Mouse (Mus musculus) liver, adult 2 months (tissue): ENCODE measurements around the gene Tmem50a.

Experiments used
- CTCF ChIP-seq: fragments of 200-500 bp; IDR thresholded peaks from 2 replicates; pipeline ENCODE4 v1.5.1; 2011; ENCODE audit warnings: low read depth, low read length, control low read depth
- POLR2A ChIP-seq: fragments of 200-500 bp; IDR thresholded peaks from 2 replicates; pipeline ENCODE4 v1.6.1; 2011; ENCODE audit warnings: low read length, control low read depth; ENCODE audit not compliant: insufficient read depth; ENCODE audit errors: extremely low read depth

GRCm38 (mm10) chr4:134871950-134872349 lies 42.9 kb downstream of the Tmem50a start:
- TF ChIP-seq POLR2A (no peak), CTCF (no peak)
